Mouse (Mus musculus) midbrain, embryonic 16.5 days (tissue): ENCODE results near the gene Ehd2. TPM values are rescaled to one million over a fixed set of nuclear protein-coding genes. Genes with fewer than 3 reads are reported as not detected.

Experiments used
- ATAC-seq: fragments of 200-750 bp; cut with Nextera tagmentation; 2 replicates; pipeline ENCODE4 v1.8.0; 2017; ENCODE audit warnings: moderate TSS enrichment
- H3K27ac ChIP-seq: fragments of 300-500 bp; sonication (generic); 2 replicates; pipeline ENCODE4 v1.5.1; 2014; ENCODE audit warnings: mild to moderate bottlenecking, low read length, mixed read lengths
- H3K27me3 ChIP-seq: fragments of 300-500 bp; sonication (generic); 2 replicates; pipeline ENCODE4 v1.6.1; 2014; ENCODE audit warnings: low read depth, low read length, mixed read lengths; ENCODE audit not compliant: control insufficient read depth, insufficient read depth
- H3K36me3 ChIP-seq: fragments of 300-500 bp; sonication (generic); 2 replicates; pipeline ENCODE4 v1.6.1; 2014; ENCODE audit warnings: mild to moderate bottlenecking, low read length, moderate library complexity, mixed read lengths; ENCODE audit not compliant: control insufficient read depth, insufficient read depth
- H3K4me1 ChIP-seq: fragments of 300-500 bp; sonication (generic); 2 replicates; pipeline ENCODE4 v1.6.1; 2014; ENCODE audit warnings: mild to moderate bottlenecking, low read length, mixed read lengths; ENCODE audit not compliant: control insufficient read depth, insufficient read depth
- H3K4me2 ChIP-seq: fragments of 300-500 bp; sonication (generic); 2 replicates; pipeline ENCODE4 v1.6.1; 2014; ENCODE audit warnings: mild to moderate bottlenecking, low read length, mixed read lengths
- H3K4me3 ChIP-seq: fragments of 300-500 bp; sonication (generic); 2 replicates; pipeline ENCODE4 v1.5.1; 2014; ENCODE audit warnings: low read depth, mild to moderate bottlenecking, low read length, moderate library complexity, mixed read lengths
- H3K9ac ChIP-seq: fragments of 300-500 bp; sonication (generic); 2 replicates; pipeline ENCODE4 v1.6.1; 2014; ENCODE audit warnings: low read depth, low read length, mixed read lengths
- H3K9me3 ChIP-seq: fragments of 300-500 bp; sonication (generic); replicated peaks from 2 replicates; pipeline ENCODE4 v1.6.1; 2014; ENCODE audit warnings: mild to moderate bottlenecking, low read length, mixed read lengths; ENCODE audit not compliant: control insufficient read depth, poor library complexity, severe bottlenecking
- WGBS: fragments of 180-500 bp; shearing (Covaris S2); extraction: QIAGEN DNeasy Blood & Tissue Kit; methylation state at CpG from one replicate; pipeline ENCODE4 v1.1.7; 2014; 5-methylcytosine and 5-hydroxymethylcytosine counted together
- polyA plus RNA-seq: library from polyadenylated mRNA; unstranded; fragments of >200 nt; fragmentation: Nextera tagmentation; extraction: Ambion mirVana; gene quantifications from 2 replicates; pipeline ENCODE4 v1.2.1, GENCODE M21; 2015

Ehd2 gene
- polyA plus RNA-seq, 1 experiment from 2014 or later: 4.9 TPM

DNA sequence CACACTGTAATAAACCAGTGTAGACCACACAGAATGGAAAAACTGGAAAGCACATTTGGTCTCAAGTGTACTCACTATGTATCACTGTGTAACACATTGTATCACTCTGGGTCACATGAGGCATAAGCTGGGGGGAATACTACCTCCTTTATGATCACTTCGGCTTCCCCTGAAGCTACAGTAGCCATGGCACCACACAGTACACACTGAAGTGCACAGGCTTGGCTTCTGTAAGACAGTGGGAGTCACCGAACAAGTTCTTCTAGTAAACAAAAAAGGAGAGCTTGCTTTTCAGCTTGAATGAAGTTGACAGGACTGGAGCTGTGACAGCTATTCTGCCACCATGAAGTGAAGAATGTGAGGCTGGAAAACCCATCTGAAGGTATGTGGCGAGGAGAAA is 37.7 kb upstream of the Ehd2 start:
- 0 out of 2 replicates have a peak, but pooled peaks have one; percentile 40 for ATAC-seq
- Histone ChIP-seq H3K36me3 (no peaks in the 10 kb centered on the region), H3K4me3 (no peak overlapping the region), H3K4me1 (peaks cover 4% of the 10 kb centered on the region; the same call in 1 of the 2 replicates), H3K9me3 (no peaks in the 10 kb centered on the region), H3K27ac (no peak overlapping the region), H3K27me3 (no peaks in the 10 kb centered on the region), H3K4me2 (no peak overlapping the region), H3K9ac (no peak overlapping the region)
- WGBS: 83% methylated on average over 3 of the region's 3 CpGs

DNA sequence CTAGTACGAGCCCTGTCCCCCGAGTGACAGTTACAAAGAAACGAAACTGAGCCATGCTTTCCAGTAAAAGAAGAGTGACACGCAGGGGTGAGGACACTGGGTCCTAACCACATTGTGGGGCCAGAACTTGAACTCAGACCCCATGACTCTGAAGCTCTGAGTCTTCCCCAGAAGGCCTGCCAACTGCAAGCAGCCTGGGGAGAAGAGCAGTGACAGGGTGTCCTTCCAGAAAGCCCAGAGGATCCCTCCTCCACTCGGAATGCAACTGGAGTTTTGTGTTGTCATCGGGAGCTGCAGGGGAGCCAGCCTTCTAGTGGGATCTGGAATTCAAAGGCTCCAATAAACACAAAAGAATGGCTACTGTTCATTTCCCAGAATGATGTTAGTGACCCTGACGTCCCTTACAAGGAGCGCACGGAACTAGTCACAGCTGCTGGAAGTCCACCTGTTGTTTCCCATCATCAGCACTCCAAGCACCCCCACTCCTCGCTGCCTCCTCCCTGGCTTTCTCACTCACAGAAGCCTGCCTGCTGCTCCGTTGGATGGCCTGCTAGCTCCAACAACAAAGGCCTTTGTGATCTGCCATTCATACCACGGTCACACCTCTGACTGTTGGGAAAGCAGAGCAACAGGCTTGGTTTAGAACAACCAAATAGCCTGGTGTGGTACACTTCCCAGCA is 37.0 kb upstream of the Ehd2 start:
- H3K27ac ChIP-seq: no peak overlapping the region
- no peak overlapping the region for H3K9ac ChIP-seq
- no peaks in the 10 kb centered on the region for H3K27me3 ChIP-seq
- H3K9me3 ChIP-seq: no peaks in the 10 kb centered on the region
- ATAC-seq: no peak
- H3K36me3 ChIP-seq: no peaks in the 10 kb centered on the region
- no peak overlapping the region for H3K4me3 ChIP-seq
- 48% methylated on average over 12 of the region's 12 CpGs for WGBS
- H3K4me1 ChIP-seq: peaks cover 4% of the 10 kb centered on the region; the same call in 1 of the 2 replicates
- H3K4me2 ChIP-seq: no peak overlapping the region

DNA sequence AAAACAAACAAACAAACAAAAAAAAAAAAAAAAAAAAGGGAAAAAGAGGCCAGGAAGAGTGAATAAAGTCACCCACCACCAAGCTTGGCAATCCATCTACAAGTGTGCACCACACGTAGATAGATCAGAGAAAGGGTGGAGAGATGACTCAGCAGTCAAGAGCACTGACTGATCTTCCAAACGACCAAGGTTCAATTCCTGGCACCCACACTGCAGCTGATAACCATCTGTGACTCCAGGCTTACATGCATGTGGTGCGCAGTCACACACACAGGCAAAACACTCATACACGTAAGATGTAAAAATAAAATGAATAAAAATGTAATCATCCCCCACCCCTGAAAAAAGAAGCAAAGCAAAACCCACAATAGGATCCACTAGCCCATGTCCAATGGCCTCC is 35.7 kb upstream of the Ehd2 start:
- peaks cover 4% of the 10 kb centered on the region; the same call in 1 of the 2 replicates for H3K4me1 ChIP-seq
- no peak overlapping the region for H3K4me3 ChIP-seq
- no peaks in the 10 kb centered on the region for H3K9me3 ChIP-seq
- H3K27me3 ChIP-seq: no peaks in the 10 kb centered on the region
- H3K36me3 ChIP-seq: no peaks in the 10 kb centered on the region
- H3K9ac ChIP-seq: no peak overlapping the region
- H3K27ac ChIP-seq: no peak overlapping the region
- ATAC-seq: no peak
- H3K4me2 ChIP-seq: no peak overlapping the region
- 93% methylated on average over 4 of the region's 4 CpGs for WGBS

DNA sequence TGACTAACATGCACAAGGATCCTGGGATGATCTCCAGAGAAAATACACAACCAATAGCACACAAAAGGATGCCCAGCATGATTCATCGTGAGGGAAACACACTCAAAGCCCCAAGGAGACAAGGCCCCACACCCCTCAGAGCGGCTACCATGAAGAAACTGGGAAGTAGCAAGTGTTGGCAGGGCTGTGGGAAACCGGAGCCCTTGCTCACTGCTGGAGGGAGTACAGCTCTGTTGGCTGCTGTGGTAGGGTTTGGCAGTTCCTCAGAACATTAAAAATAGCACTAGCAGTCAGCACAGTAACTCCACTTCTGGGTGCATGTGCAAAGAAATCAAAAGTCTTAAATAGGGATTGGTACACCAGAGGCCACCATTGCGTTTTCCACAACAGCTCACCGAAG is 34.8 kb upstream of the Ehd2 start:
- H3K27ac ChIP-seq: no peak overlapping the region
- WGBS: 89% methylated on average over 5 of the region's 5 CpGs
- no peak for ATAC-seq
- H3K4me3 ChIP-seq: no peak overlapping the region
- H3K4me1 ChIP-seq: peaks cover 4% of the 10 kb centered on the region; the same call in 1 of the 2 replicates
- 0 out of 2 replicates have a peak, but pooled peaks cover 4% of the 10 kb centered on the region for H3K36me3 ChIP-seq
- no peak overlapping the region for H3K4me2 ChIP-seq
- H3K9me3 ChIP-seq: no peaks in the 10 kb centered on the region
- H3K27me3 ChIP-seq: no peaks in the 10 kb centered on the region
- H3K9ac ChIP-seq: no peak overlapping the region

DNA sequence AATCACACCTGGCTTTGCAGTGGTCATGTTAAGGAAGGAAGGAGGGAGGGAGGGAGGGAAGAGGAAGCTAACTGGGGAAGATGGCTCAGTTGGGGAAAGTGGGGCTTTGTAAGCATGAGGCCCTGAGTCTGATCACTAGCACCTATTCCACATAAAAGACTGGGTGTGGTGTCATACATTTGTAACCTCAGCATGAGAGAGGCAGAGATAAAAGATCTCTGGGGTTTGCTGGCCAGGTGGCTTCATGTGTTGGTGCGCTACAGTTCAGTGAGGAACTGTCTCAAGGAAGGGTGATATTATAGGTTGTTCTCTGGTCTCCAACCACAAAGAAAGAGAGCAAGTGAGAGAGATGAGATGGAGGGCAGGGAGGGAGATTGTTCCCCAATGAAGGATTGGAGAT is 34.3 kb upstream of the Ehd2 start:
- 100% methylated on average over 1 of the region's 1 CpGs for WGBS

DNA sequence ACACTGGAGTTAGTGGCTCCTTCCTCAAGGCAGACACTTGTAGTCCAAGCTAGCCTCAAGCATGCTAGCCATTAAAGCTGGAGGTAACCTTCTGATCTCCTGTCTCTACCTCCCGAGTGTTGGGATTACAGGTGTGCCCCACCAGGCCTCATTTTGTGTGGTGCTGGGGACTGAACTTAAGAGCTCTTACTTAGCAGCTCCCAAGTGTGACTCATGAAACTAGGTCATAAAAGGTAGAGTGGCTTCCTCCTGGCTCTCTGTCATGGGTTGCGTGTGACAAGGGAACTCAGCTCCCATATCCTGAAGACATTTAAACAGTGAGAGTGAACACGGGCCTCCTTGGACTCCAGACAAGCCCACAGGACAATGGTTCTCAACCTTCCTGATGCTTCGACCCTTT is 26.4 kb upstream of the Ehd2 start:
- peaks cover 32% of the 10 kb centered on the region for H3K36me3 ChIP-seq
- H3K4me3 ChIP-seq: no peak overlapping the region
- no peak overlapping the region for H3K4me2 ChIP-seq
- no peaks in the 10 kb centered on the region for H3K4me1 ChIP-seq
- no peak for ATAC-seq
- H3K27me3 ChIP-seq: no peaks in the 10 kb centered on the region
- no peak overlapping the region for H3K27ac ChIP-seq
- H3K9me3 ChIP-seq: no peaks in the 10 kb centered on the region
- WGBS: 95% methylated on average over 4 of the region's 4 CpGs
- no peak overlapping the region for H3K9ac ChIP-seq

More for the DNA sequence above, 34.3 kb upstream of the Ehd2 start:
- Histone ChIP-seq H3K4me1 (peaks cover 4% of the 10 kb centered on the region; the same call in 1 of the 2 replicates), H3K27me3 (no peaks in the 10 kb centered on the region), H3K4me2 (no peak overlapping the region), H3K4me3 (no peak overlapping the region), H3K27ac (no peak overlapping the region), H3K9ac (no peak overlapping the region), H3K36me3 (0 out of 2 replicates have a peak, but pooled peaks cover 4% of the 10 kb centered on the region), H3K9me3 (no peaks in the 10 kb centered on the region)
- no peak for ATAC-seq

DNA sequence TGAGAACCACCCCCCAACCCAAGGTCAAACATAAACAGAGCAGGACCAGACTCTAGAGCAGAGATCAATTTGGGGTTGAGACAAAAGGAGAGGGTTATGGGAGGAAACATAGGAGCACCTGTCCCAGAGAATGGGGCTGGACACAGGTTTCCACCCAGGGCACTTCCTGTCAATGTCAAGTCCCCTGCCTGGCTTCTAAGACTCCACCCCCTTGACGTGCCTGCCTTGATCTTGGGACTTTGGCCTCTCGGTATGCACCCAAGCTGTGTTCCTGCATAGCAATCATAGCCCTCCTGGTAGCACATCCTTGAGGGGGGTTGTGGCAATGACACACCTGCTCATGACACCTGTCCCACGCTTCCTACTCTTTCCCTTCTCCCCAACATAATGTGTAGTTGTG is 25.8 kb upstream of the Ehd2 start:
- H3K4me1 ChIP-seq: no peaks in the 10 kb centered on the region
- no peaks in the 10 kb centered on the region for H3K9me3 ChIP-seq
- H3K9ac ChIP-seq: no peak overlapping the region
- H3K4me2 ChIP-seq: no peak overlapping the region
- H3K27me3 ChIP-seq: no peaks in the 10 kb centered on the region
- no peak overlapping the region for H3K27ac ChIP-seq
- peaks cover 38% of the 10 kb centered on the region for H3K36me3 ChIP-seq
- no peak overlapping the region for H3K4me3 ChIP-seq
- no peak for ATAC-seq
- 92% methylated on average over 3 of the region's 3 CpGs for WGBS

DNA sequence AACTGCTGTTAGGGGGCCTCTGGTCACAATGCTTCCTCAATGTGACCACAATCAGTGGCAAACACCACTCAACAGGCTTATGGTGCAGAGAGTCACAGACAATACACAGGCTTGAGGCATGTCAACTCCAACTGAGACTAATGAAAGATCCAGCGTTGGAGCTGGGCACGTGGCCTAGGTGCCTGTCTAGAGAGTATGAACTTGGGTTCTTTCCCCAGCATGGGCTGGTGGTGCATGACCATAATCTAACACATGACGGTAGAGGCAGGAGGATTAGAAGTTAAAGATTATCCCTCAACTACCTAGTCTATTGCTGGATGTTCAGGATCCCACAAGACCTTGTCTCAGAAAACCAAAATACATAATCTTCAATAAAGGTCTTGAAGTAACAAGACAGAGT is 24.4 kb upstream of the Ehd2 start:
- no peak overlapping the region for H3K4me2 ChIP-seq
- H3K36me3 ChIP-seq: peaks cover 44% of the 10 kb centered on the region
- no peak overlapping the region for H3K4me3 ChIP-seq
- H3K27me3 ChIP-seq: no peaks in the 10 kb centered on the region
- no peak for ATAC-seq
- H3K27ac ChIP-seq: no peak overlapping the region
- H3K9me3 ChIP-seq: no peaks in the 10 kb centered on the region
- H3K9ac ChIP-seq: no peak overlapping the region
- WGBS: 85% methylated on average over 3 of the region's 3 CpGs
- H3K4me1 ChIP-seq: no peaks in the 10 kb centered on the region

DNA sequence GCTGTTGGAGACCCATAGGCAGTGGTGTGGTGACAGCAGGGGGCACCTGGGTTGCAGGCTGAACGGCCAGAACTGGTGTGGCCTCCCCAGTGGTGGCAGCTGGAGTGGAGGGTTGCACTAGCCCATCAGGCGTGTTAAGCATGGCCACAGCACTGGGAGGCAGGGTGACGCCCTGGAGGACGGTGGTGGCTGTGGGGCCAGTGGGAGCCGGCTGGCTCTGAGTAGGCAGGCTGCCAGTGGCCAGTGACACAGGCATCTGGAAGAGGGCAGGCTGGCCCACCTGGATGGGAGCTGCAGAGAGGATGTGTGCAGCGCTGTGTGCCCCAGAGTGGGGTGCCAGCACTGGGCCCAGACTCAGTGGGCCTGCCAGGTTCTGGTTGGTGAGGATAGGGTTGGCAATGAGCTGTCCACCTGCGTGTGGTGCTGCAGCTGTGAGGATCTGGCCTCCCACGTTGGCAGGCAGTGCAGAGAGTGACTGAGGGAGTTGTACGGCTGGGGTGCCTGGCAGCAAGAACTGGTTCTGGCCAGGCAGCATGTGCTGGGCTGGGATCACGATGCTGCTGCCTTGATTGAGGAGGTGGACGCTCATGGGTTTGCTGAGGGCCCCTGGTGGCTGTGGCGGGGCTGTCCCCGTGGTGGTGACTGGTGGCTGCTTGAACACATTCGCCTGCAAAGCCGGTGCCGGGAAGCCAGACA is 20.4 kb upstream of the Ehd2 start:
- Histone ChIP-seq H3K4me3 (no peak overlapping the region), H3K9me3 (no peaks in the 10 kb centered on the region), H3K36me3 (peaks cover 27% of the 10 kb centered on the region), H3K27ac (no peak overlapping the region), H3K4me2 (no peak overlapping the region), H3K27me3 (no peaks in the 10 kb centered on the region), H3K4me1 (no peaks in the 10 kb centered on the region), H3K9ac (no peak overlapping the region)
- 92% methylated on average over 16 of the region's 16 CpGs for WGBS
- ATAC-seq: 0 out of 2 replicates have a peak, but pooled peaks have one; percentile 19
